Mouse (Mus musculus) adrenal gland (tissue): ENCODE data around the gene Scgb2b27.
"Not testable (repeated sequence)": the region's sequence is repeated elsewhere in the genome, so short reads cannot be mapped to it uniquely, and the experiment has no call there.

Experiments used
- intact Hi-C: fragments of 180-260 bp; cut with DNase I; formaldehyde crosslinking; loops from one replicate; pipeline ENCODE4 v1.15.1; 2025
- long read RNA-seq, 2 experiments: library from polyadenylated mRNA; unstranded; transcript quantifications; one replicate each; pipeline ENCODE4 v2.0.0; 2020; ENCODE audit warnings: borderline replicate concordance in 1 of 2; ENCODE audit not compliant: insufficient replicate concordance in 1 of 2

Gene Scgb2b27
- long read RNA-seq, experiment 1: 0 reads
- long read RNA-seq, experiment 2: 0 reads

DNA sequence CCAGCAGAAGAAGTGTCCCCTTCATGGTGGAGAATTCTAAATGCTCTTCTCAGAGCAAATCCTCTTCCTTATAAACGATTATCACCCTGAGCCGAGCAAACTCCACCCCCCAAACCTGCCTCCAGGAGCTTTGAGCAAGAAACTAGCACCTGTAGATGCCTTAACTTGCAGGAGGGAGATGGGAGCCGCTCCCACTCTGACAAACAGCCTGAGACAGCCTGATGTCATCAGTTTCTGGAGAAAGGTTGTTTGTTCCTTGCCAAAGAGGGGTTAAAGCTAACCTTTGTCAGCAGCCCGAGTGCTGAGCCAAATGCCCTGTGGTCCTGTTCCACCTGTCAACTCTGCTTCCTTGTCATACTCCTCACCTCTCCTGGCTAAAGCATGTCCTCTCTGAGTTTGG lies at the start of gene Scgb2b27:
Gene Scgb2b27 (minus strand): TSS at position 101 of the 400 bp plus-strand sequence.
- intact Hi-C loops: no loop called here

DNA sequence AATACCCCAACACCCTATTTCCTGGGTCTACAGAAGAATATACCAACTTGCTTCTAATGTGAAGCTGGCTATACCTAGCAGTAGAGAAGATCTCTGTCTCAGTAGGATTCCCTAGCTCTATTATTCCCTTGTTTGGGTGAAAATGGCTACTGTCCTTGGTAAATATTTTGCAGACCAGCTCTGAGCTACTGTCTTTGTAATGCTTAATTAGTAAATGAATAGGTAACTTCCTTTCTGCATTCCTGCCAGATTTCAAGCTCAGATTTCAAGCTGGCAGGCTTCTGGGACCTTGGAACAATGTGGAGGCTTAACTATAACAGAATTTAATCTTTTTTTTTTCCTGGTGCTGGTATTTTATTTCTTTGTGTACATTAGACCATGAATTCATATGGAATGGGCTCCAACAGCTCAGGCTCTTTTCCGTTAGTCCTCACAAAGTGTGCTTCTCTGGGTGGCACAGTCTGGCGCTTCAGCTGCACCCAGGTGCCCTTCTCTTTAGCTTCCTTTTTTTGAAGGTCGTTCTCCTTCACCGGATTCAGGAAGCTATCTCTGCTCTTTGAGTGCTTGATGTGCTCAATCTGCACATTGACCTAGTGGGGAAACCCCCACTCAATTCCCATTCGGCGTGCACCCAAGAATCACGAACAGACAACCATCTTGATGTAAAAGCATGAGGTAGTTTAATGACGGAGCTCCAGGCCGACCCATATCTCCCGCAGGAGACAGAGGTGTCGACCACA lies 22.5 kb upstream of the Scgb2b27 start:
- intact Hi-C loops: not testable (repeated sequence)

DNA sequence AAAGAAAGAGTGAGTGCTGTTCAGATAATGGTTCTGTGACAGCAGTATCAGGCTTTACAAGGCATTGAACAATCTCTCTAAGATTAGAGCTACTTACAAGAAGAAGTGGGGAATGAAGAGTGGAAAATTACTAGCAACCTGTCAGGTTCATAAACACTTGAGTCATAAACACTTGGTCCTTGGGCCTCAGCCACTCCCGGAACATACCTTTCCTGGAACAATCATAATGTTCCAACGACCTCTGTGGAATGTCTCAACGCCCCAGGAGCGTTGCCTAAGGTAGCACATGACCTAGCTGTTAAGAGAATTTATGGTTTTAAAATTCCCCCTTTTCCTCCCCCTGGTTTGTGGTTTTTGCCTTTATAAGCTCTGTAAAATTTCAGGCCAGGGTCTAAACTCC lies 20.8 kb upstream of the Scgb2b27 start:
- intact Hi-C loops: not testable (repeated sequence)

DNA sequence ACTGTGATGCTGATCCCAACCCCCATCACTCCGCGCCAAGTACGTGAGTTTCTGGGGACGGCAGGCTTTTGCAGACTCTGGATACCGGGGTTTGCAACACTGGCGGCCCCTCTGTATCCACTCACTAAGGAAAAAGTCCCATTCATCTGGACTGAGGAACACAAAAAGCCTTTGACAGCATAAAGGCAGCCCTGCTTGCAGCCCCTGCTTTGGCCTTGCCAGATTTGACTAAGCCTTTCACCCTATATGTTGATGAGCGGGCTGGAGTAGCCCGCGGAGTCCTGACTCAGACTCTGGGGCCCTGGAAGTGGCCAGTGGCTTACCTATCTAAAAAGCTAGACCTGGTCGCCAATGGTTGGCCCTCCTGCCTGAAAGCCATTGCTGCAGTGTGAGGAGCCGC lies 16.3 kb upstream of the Scgb2b27 start:
- intact Hi-C loops: no loop called here

DNA sequence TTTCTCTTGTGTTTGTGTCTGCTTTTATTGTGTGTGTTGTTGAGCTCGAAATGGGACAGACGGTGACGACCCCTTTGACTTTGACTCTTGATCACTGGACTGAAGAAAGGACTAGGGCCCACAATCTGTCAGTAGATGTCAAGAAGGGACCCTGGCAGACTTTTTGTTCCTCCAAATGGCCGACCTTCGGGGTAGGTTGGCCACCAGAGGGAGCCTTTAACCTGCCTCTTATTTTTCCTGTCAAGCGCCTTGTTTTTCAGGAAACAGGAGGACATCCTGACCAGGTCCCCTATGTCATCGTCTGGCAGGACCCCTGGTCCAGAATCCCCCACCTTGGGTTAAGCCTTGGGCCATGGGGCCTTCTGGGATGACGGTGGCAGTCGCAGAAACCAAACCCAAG lies 13.5 kb upstream of the Scgb2b27 start:
- intact Hi-C loops: not testable (repeated sequence)

DNA sequence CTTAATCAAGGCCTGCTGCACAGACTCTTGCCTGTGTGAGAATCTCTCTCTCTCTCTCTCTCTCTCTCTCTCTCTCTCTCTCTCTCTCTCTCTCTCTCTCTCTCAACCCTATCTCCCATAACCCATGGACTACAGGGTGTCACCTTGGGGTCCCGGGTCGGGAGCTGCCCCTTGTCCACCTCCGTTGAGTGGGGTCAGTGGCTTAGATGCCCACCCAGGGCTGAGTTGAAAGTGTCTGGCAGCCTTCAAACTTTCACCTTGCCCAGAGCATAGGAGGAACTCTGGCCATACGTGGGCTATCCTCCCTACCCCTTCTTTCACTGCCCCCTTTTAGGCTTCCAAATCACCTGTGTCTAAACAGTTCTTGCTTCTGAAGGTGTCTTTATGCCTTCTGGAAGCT lies 11.9 kb upstream of the Scgb2b27 start:
- intact Hi-C loops: no loop called here

DNA sequence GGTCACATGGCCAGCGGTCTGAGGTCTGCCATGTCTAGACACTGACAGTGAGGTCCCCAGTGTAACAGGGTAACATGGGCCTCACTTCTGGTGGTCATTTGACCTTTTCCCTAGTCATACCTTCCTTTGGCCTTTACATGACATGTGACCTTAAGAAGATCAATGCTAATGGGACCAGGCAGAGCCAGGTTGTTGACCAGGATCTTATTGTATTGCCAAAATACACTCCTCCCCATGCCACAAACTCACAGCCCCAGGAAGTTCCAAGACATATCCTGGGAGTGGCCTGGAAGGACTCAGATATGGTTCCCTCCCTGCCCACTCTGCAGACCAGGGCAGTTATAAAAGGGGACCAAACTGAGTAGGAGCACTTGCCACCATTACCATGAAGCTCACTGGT lies 7.4 kb upstream of the Scgb2b27 start, which contains the start of gene Scgb1b27:
Gene Scgb1b27 (plus strand): TSS at position 301 of the 400 bp plus-strand sequence.
- intact Hi-C loops: not testable (repeated sequence)

DNA sequence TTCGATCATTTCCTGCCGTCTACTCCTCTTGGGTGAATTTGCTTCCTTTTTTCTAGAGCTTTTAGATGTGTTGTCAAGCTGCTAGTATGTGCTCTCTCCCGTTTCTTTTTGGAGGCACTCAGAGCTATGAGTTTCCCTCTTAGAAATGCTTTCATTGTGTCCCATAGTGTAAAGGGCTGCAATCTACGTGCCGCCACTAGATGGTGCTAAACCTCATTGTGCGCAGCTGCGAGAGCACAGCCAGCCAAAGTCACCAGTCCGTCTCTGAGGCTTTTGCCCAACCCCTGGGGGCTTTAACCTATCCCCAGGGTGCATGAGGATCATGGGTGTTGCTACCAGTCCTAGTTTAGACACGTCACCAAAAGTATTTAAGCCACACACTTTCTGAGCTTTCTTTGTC lies 31.5 kb downstream of the Scgb2b27 start:
- intact Hi-C loops: not testable (repeated sequence)
